21 mouse cellular contexts compared by ENCODE assay signal in the genomic region with DNA sequence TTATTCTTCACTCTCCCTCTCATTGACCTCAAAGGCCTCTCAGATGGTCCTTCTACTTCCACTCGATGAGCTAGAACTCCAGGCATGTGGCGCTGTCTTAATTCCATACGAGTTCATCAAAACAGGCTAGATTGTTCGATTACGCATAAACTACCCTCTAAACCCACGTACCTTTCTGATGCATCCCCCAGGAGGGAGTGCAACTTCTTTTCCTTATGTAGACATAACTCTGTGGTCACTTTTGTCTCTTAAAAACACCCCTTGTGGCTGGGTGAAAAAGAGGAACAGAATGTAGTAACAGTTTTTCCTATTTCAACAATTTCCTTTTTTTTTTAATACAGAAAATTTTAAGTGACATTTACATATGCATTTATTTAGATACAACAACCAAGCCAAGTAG. TPM values are rescaled to one million over a fixed set of nuclear protein-coding genes. Genes with fewer than 3 reads are reported as not detected.
DNase-seq lines count a peak whose midpoint lies in the region; TF ChIP-seq lines count a peak whose summit lies in the region.
"Had no signal": no experiment of that assay in that cellular context is flagged by ENCODE, and none has a peak within 500 bp of the region (broad histone marks: within the 10 kb centered on the region; RNA-seq: fewer than 3 reads in every experiment).

No protein-coding gene starts in this region.

- peaks cover 8% of the 10 kb centered on the region for H3K4me1 ChIP-seq in testis, adult 2 months (ENCODE audit: control insufficient read depth, insufficient read depth, low read length)
- peaks cover 5% of the 10 kb centered on the region; the same call in 1 of the 2 replicates for H3K4me1 ChIP-seq in bone marrow, adult 2 months (ENCODE audit: control insufficient read depth, insufficient read depth, low read length)
- H3K4me1 ChIP-seq in megakaryocyte, embryonic 14.5 days, result peaks cover 73% of the 10 kb centered on the region
- H3K4me1 ChIP-seq: heart, embryonic 15.5 days had no signal

- no peak for TF ChIP-seq CTCF in testis, adult 2 months (IDR thresholded peaks at IDR 0.05; ENCODE audit: control insufficient read depth, insufficient read depth, insufficient replicate concordance, low read depth, low read length)
- no peak for TF ChIP-seq CTCF in bone marrow, adult 2 months (IDR thresholded peaks at IDR 0.05; ENCODE audit: control insufficient read depth, insufficient read depth, low read length)

- no peak for TF ChIP-seq POLR2A in testis, adult 2 months (IDR thresholded peaks at IDR 0.05; ENCODE audit: control insufficient read depth, low read depth, low read length)
- no peak for TF ChIP-seq POLR2A in bone marrow, adult 2 months (IDR thresholded peaks at IDR 0.05; ENCODE audit: borderline replicate concordance, control insufficient read depth, low read depth, low read length)

- H3K4me3 ChIP-seq in testis, adult 2 months (ENCODE audit: control insufficient read depth, low read depth, low read length), result peak overlapping the region; percentile 49
- peak overlapping the region; percentile 46 for H3K4me3 ChIP-seq in bone marrow, adult 2 months (replicated peaks; ENCODE audit: control insufficient read depth, low read depth, low read length)
- H3K4me3 ChIP-seq in megakaryocyte, embryonic 14.5 days (replicated peaks), result peak overlapping the region; percentile 74
- H3K4me3 ChIP-seq: forebrain, embryonic 15.5 days; heart, embryonic 15.5 days; hindbrain, embryonic 10.5 days; kidney, embryonic 15.5 days; myocyte had no signal

- no peak overlapping the region for H3K27ac ChIP-seq in testis, adult 2 months (ENCODE audit: control insufficient read depth, insufficient read depth, low read depth, low read length)
- H3K27ac ChIP-seq in bone marrow, adult 2 months (ENCODE audit: control insufficient read depth, insufficient read depth, low read depth, low read length, poor library complexity), result peak overlapping the region; percentile 81; the same call in 1 of the 2 replicates
- H3K27ac ChIP-seq: forebrain, embryonic 15.5 days; heart, embryonic 15.5 days; hindbrain, embryonic 10.5 days; hindbrain, postnatal 0 days; kidney, embryonic 15.5 days had no signal

- no peaks in the 10 kb centered on the region for H3K36me3 ChIP-seq in testis, adult 2 months (ENCODE audit: control insufficient read depth, insufficient read depth, low read length)
- peaks cover 4% of the 10 kb centered on the region for H3K36me3 ChIP-seq in megakaryocyte, embryonic 14.5 days (replicated peaks; ENCODE audit: low read length)
- H3K36me3 ChIP-seq: forebrain, embryonic 15.5 days; heart, embryonic 15.5 days; hindbrain, embryonic 10.5 days; kidney, embryonic 15.5 days had no signal

- no peaks in the 10 kb centered on the region for H3K9me3 ChIP-seq in megakaryocyte, embryonic 14.5 days
- H3K9me3 ChIP-seq: forebrain, embryonic 15.5 days; heart, embryonic 15.5 days; hindbrain, embryonic 10.5 days; kidney, embryonic 15.5 days had no signal

- WGBS in bone marrow, adult 2 months, result 6% methylated on average over 6 of the region's 6 CpGs

- DNase-seq in testis, postnatal 10 days (ENCODE audit: low spot score), result no peak
- no peak for DNase-seq in cerebellum, postnatal 10 days
- DNase-seq in right cerebral cortex, postnatal 25 days, result no peak
- no peak for DNase-seq in adrenal gland, postnatal 25 days
- DNase-seq: cerebellum, postnatal 14 days; embryo, embryonic 11 days; gastrocnemius, postnatal 25 days; lung, adult 18-20 months; lung, postnatal 14 days; midbrain, embryonic 14.5 days; retina, postnatal 1 day; right cerebral cortex, postnatal 4 days had no signal

- H3K27me3 ChIP-seq in testis, adult 2 months (ENCODE audit: control insufficient read depth, insufficient read depth, low read length), result no peaks in the 10 kb centered on the region
- no peaks in the 10 kb centered on the region for H3K27me3 ChIP-seq in megakaryocyte, embryonic 14.5 days (replicated peaks)
- H3K27me3 ChIP-seq: forebrain, embryonic 15.5 days; heart, embryonic 15.5 days had no signal

RNA-seq across cellular contexts. Expression of a gene that starts 3.8 kb away (rescaled TPM):
- polyA plus RNA-seq in testis, adult 2 months (2012; rRNA removed), result 43.0 and 43.2 TPM in 2 replicates
- 10.0 and 20.4 TPM in 2 replicates for polyA plus RNA-seq in bone marrow, adult 2 months (2011; ENCODE audit: insufficient read depth, insufficient read length, low replicate concordance, missing spikeins)
- polyA plus RNA-seq in megakaryocyte, embryonic 14.5 days (2012; ENCODE audit: insufficient read depth, low replicate concordance), result 4.0 and 12.3 TPM in 2 replicates
- 92.7 and 129 TPM in 2 replicates for total RNA-seq in adrenal gland, postnatal 25 days (2021)

RNA-seq across cellular contexts. Expression of a gene that starts 8.9 kb away (rescaled TPM):
- 7.4 and 9.0 TPM in 2 replicates for polyA plus RNA-seq in testis, adult 2 months (2012; rRNA removed)
- polyA plus RNA-seq in bone marrow, adult 2 months (2011; ENCODE audit: insufficient read depth, insufficient read length, low replicate concordance, missing spikeins), result 2.7 and 3.7 TPM in 2 replicates
- 1.5 TPM in 1 of 2 replicates, not detected in the other for polyA plus RNA-seq in megakaryocyte, embryonic 14.5 days (2012; ENCODE audit: insufficient read depth, low replicate concordance)
- 18.0 and 21.0 TPM in 2 replicates for total RNA-seq in adrenal gland, postnatal 25 days (2021)

RNA-seq across cellular contexts. Expression of a gene that starts 54.9 kb away (rescaled TPM):
- 13.1 and 14.8 TPM in 2 replicates for polyA plus RNA-seq in testis, adult 2 months (2012; rRNA removed)
- polyA plus RNA-seq in bone marrow, adult 2 months (2011; ENCODE audit: insufficient read depth, insufficient read length, low replicate concordance, missing spikeins), result 8.8 and 11.8 TPM in 2 replicates
- polyA plus RNA-seq in megakaryocyte, embryonic 14.5 days (2012; ENCODE audit: insufficient read depth, low replicate concordance), result 6.3 and 10.0 TPM in 2 replicates
- 50.0 and 54.0 TPM in 2 replicates for total RNA-seq in adrenal gland, postnatal 25 days (2021)
